Mouse (Mus musculus) layer of hippocampus, adult 18-20 months (tissue): ENCODE measurements around the gene Polr2l. TPM values are rescaled to one million over a fixed set of nuclear protein-coding genes. Genes with fewer than 3 reads are reported as not detected.
A peak's percentile ranks its signal among the peaks of the same experiment; 100 is the strongest.

Experiments used
- DNase-seq, 2 experiments: peaks; one replicate each; pipeline ENCODE4 v3.0.0; 2022; ENCODE audit warnings: low spot score in 2 of 2
- total RNA-seq, 2 experiments: library from RNA; stranded (reverse); gene quantifications; 2 replicates each; pipeline ENCODE4 v1.2.3; 2021

Gene Polr2l
- total RNA-seq, 2 experiments from 2014 or later, result 39.2 to 42.8 TPM

- peak in 1 of 2 experiments; percentile 65 for DNase-seq
These were observed 6.3 kb downstream of the Polr2l start for GRCm38 (mm10) chr7:141468522-141469211.

GRCm38 (mm10) chr7:141468164-141468521, 6.8 kb downstream of the Polr2l start:
- no peak for DNase-seq

- DNase-seq, result no peak
These were observed 7.5 kb downstream of the Polr2l start, which contains the start of gene Cd151 for GRCm38 (mm10) chr7:141467230-141468030. TSS of gene Cd151 (plus strand) at chr7:141467392.

GRCm38 (mm10) chr7:141466607-141467148, 8.3 kb downstream of the Polr2l start:
- no peak for DNase-seq

- DNase-seq, result no peak
These were observed 8.9 kb downstream of the Polr2l start for GRCm38 (mm10) chr7:141466045-141466394.

GRCm38 (mm10) chr7:141465388-141466044, 9.4 kb downstream of the Polr2l start:
- no peak for DNase-seq

- DNase-seq, result no peak
These were observed 10.2 kb downstream of the Polr2l start for GRCm38 (mm10) chr7:141464603-141465201.

GRCm38 (mm10) chr7:141463824-141464602, 10.9 kb downstream of the Polr2l start:
- DNase-seq, result no peak

- no peak for DNase-seq
These were observed 12.6 kb downstream of the Polr2l start for GRCm38 (mm10) chr7:141462333-141462821.

GRCm38 (mm10) chr7:141461521-141462332, 13.2 kb downstream of the Polr2l start:
- DNase-seq, result no peak

- DNase-seq, result no peak
These were observed 14.4 kb downstream of the Polr2l start, which contains the start of gene Cracr2b for GRCm38 (mm10) chr7:141460391-141461113. TSS of gene Cracr2b (plus strand) at chr7:141461094.

GRCm38 (mm10) chr7:141460001-141460390, 14.9 kb downstream of the Polr2l start:
- DNase-seq, result no peak

GRCm38 (mm10) chr7:141459301-141459711, 15.6 kb downstream of the Polr2l start:
- no peak for DNase-seq

- DNase-seq, result no peak
These were observed 16.3 kb downstream of the Polr2l start for GRCm38 (mm10) chr7:141458661-141459060.

- DNase-seq, result no peak
These were observed 16.8 kb downstream of the Polr2l start for GRCm38 (mm10) chr7:141457986-141458660.

GRCm38 (mm10) chr7:141457236-141457635, 17.7 kb downstream of the Polr2l start:
- no peak for DNase-seq

GRCm38 (mm10) chr7:141456739-141457138, 18.2 kb downstream of the Polr2l start:
- DNase-seq, result no peak
